Mouse (Mus musculus): ENCODE measurements around the gene Sertad2.

Gene Sertad2

DNA sequence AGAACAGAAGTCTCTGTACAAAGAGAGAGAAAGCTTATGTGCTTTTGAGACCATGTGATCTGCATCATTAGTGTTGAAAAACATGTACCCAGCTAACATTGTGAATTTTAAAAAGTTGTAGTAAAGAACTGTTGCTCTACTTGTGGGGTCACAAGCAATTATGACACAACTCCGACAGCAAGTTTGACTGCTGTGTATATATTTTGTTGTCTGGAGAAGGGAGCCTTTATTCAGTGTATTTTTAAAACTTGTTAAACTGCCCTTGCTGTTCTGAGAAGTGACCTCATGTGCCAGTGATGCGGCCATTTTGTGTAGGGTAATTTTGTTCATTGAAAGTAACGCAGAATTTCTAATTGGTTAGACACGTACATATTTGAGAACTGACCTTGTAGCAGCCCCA is 61.1 kb downstream of the Sertad2 start:
- no peak for DNase-seq

DNA sequence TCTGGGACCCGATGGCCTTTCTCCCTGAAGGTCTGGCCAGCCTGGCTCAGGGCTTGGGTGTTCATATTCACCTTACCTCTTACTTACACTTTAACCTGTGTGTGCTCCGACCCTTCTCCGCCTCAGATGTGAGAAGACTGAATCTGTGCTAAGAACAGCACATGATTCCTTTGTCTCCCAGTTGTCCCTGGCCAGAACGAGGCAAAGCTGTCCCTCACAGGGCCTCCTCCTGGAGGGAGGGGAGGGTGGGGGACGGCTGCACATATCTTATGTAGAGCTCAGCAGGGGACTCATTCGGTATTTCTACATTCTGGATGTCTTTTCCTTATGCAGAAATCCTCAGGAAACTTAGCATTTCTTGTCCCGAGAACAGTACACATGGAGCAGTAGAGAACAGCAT is 62.6 kb downstream of the Sertad2 start:
- DNase-seq, result no peak

DNA sequence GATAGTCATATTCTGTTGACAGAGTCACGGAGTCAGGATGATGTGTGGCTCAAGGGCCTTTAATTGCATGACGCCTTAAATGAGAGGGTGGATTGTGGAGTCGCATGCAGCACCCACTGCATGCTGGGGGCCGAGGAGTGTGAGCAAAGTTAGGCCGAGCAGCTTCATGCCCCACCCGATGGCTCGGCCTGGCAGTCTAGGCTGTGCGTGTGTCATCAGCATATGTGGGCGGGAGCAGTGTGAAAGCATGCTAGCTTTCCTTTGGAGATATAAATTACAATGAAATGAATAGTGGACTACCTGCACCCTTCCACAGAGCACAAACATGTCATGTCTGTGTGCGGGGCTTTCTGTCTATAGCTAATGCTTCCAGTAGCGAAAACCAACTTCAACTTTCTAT is 65.4 kb downstream of the Sertad2 start:
- DNase-seq, result no peak

GRCm38 (mm10) chr11:20613223-20613622 is 70.2 kb downstream of the Sertad2 start:
- DNase-seq, result no peak

- no peak for DNase-seq
Measured at GRCm38 (mm10) chr11:20616103-20616502, 73.0 kb downstream of the Sertad2 start.

DNA sequence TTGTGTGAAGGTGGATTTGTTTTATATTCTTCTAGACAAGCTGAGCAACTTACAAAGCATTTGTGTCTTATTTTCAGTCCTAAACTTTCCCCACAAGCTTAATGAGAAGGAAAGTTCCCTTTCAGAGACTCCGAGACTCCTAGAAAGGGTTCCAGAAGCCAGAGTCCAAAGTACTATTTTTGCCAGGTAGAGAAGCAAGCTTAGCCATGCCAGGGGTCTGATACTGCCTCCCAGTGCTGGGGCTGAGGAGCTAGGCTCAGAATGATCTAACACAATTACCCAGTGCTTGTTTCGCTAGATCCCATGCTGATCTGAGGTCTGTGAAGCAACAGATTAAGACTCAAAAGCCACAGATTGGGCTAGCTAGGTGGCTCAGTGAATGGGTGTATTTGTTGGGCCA is 84.1 kb downstream of the Sertad2 start:
- DNase-seq, result no peak

GRCm38 (mm10) chr11:20628216-20628615 is 85.2 kb downstream of the Sertad2 start:
- no peak for DNase-seq

- DNase-seq, result no peak
Measured at GRCm38 (mm10) chr11:20629700-20630099, 86.6 kb downstream of the Sertad2 start.

- DNase-seq, result peak; percentile 99
Measured at GRCm38 (mm10) chr11:20631026-20631940, 88.2 kb downstream of the Sertad2 start.

- peak; percentile 83 for DNase-seq
Measured at GRCm38 (mm10) chr11:20631941-20632618, 89.0 kb downstream of the Sertad2 start.

GRCm38 (mm10) chr11:20632619-20632965 is 89.5 kb downstream of the Sertad2 start:
- DNase-seq, result peak; percentile 70

DNA sequence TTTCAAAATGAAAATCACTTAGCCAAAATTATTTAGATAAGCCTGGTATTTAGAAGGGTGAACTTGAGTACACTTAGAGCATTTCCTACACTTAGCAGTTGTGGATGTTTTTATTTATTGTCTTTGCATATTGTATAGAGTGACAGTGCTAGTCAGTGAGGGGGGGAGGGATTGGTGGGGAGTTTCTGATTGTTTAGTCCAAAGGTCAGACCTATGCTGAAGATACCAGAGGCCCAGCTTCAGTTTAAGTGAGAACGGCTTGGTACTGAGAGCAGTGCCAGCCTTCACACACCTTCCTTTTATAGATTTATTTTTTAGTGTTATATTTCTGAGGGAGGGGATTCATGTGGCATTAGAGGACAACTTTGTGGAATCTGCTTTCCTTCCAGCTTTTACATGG is 91.5 kb downstream of the Sertad2 start:
- DNase-seq, result no peak

DNA sequence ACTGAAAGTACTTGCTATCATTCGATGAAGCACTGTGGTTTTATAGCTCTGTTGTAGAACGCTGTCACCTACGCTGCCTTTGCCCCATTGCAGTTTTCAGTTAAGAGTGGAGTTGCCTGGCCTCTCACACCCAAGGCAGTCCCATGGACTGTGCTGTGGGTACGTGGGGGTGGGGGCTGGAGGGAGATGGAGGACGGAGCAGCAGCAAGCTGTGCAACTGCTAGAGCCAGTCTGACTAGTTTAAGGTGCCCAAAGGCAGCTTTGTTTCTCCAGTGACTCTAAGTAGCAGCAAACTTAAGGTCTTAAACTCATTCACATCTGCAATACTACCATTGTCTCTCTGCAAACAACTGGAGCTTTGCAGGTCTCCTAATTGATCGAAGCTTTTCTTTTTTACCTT is 92.6 kb downstream of the Sertad2 start:
- peak; percentile 36 for DNase-seq

DNA sequence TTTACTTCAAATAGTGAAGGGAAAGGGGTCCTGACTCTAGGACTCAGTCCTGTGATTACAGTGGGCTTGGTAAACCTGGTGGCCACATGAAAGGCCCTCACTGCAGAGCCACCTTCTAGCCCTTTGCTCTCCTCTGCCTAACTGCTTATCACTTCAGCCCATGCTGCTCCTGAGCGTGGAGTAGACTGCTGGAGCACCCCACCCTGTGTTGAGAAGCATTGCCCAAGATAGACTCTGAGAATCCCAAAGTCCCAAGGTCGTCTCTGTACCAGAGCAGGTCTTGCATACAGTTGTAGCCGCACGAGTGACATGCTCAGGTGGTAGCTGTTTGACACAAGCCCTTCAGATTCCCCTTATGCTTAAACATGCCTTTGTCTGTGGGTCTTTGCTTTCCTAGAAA is 93.1 kb downstream of the Sertad2 start:
- no peak for DNase-seq

- DNase-seq, result no peak
Measured at GRCm38 (mm10) chr11:20637060-20637459, 94.0 kb downstream of the Sertad2 start.

DNA sequence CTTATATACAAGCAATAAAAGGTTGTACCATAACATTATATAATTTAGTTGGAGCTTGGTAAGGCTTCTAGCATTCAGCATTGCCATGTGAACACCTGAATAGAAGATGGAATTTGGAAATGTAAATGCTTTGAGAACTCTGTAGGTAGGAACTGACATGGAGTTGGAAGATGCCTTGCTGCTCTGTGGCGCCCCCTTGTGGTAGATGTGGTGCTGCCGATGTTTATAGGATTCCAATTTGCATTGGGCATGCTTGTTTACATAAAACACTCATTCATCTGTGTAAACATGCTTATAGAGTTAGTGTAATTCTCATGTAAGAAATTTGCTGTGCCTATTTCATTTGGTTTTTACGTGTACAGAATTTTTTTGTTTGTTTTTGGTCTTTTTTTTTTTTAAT is 95.8 kb downstream of the Sertad2 start:
- peak; percentile 79 for DNase-seq

GRCm38 (mm10) chr11:20639918-20640447 is 96.9 kb downstream of the Sertad2 start:
- peak; percentile 88 for DNase-seq

GRCm38 (mm10) chr11:20642321-20642720 is 99.3 kb downstream of the Sertad2 start:
- DNase-seq, result no peak

DNA sequence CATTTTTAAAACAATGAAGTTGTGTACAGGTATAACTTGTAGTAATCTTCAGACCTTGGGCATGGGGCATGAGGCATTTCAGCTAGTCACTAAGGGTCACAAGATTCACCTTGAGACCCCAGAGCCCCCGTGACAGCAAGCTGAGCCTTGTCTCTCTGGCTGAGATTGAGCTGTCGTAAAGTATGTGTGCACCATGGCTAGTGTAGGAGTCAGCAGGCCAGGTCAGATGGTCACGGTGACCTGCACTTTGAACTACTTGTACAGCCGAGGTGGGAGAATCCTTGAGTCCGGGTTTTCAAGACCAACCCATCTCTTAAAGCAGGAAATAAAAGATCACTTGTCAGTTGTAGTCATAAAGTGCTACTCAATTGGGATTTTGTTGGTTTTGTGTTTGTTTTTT is 100.1 kb downstream of the Sertad2 start:
- no peak for DNase-seq

- DNase-seq, result no peak
Measured at GRCm38 (mm10) chr11:20644166-20644565, 101.1 kb downstream of the Sertad2 start.

DNA sequence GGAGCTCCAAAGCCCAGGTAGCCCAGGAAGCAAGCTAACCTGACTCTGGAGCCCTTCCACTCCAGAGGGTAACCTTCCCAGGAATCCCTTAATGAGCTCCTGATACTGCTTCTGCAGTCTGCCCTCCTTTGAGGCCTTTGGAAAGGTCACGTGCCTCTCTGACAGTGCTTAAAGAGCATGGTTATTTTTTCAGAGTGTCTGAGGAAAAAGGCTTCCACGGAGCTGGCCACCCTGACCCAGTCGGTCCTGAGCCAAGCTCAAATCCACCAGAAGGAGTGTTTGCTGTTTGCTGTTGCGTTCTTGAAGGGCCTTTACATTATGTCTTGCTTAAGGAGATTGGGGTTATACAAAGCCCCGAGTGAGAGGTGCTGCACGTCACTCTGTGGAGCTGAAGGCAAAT is 101.8 kb downstream of the Sertad2 start:
- no peak for DNase-seq

DNA sequence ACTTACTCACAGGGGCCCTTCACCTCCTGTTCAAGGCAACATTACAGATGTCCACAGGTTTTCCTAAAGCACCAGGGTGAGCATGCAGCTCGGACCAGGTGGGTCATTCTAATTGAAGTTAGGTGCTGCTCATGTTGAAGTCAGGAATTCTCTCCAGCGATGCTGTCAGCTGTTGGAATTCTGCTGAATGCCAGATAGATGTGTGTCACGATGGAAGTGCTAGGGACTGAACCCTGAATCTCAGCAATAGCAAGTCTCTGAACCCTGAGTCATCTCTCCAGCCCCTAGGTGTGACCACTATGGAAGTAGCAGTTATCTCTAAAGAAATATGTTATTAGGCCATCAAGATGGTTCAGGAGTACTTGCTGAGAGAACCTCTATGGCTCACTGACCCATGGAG is 102.5 kb downstream of the Sertad2 start:
- no peak for DNase-seq

GRCm38 (mm10) chr11:20646142-20646541 is 103.1 kb downstream of the Sertad2 start:
- no peak for DNase-seq

Data from embryo, embryonic 11 days (tissue).